ENCODE assay signal across 8 mouse cellular contexts in genomic region chr2:174329663-174330615, GRCm38 (mm10). TPM values are rescaled to one million over a fixed set of nuclear protein-coding genes. Genes with fewer than 3 reads are reported as not detected.
A peak's percentile ranks its signal among the peaks of the same experiment; 100 is the strongest.
DNase-seq lines count a peak whose midpoint lies in the region; ATAC-seq lines count a peak whose summit lies in the region.

No protein-coding gene starts in this region.

- H3K79me2 ChIP-seq in macrophage (ENCODE audit: inconsistent target) = peaks cover 45% of the 10 kb centered on the region

- ATAC-seq in hindbrain, embryonic 12.5 days (ENCODE audit: low FRiP score) = peak; percentile 85

- 0 out of 2 replicates have a peak, but pooled peaks cover 5% of the 10 kb centered on the region for H3K36me3 ChIP-seq in hindbrain, embryonic 12.5 days
- H3K36me3 ChIP-seq in macrophage (ENCODE audit: inconsistent target) = no peaks in the 10 kb centered on the region

- peak overlapping the region; percentile 100 for H3K9ac ChIP-seq in hindbrain, embryonic 12.5 days

- peak overlapping the region; percentile 100 for H3K27ac ChIP-seq in hindbrain, embryonic 12.5 days
- H3K27ac ChIP-seq in macrophage = peak overlapping the region; percentile 43; the same call in 1 of the 2 replicates

- peak overlapping the region; percentile 98 for H3K4me3 ChIP-seq in hindbrain, embryonic 12.5 days
- peak overlapping the region; percentile 50; the same call in 1 of the 2 replicates for H3K4me3 ChIP-seq in macrophage (ENCODE audit: inconsistent target)

- peaks cover 5% of the 10 kb centered on the region; the same call in 1 of the 2 replicates for H3K9me3 ChIP-seq in hindbrain, embryonic 12.5 days (replicated peaks)

- DNase-seq in Muller cell, postnatal 12 days (ENCODE audit: inconsistent ontology term) = peak; percentile 96
- peak; percentile 90 to 95 for DNase-seq in cerebellum, postnatal 10 days
- peak; percentile 70 to 85 for DNase-seq in frontal cortex, postnatal 10 days (ENCODE audit: low spot score in 2 of 2)
- peak; percentile 50 to 71 for DNase-seq in left cerebral cortex, adult 18-20 months (ENCODE audit: low spot score in 2 of 2)
- peak; percentile 75 for DNase-seq in right cerebral cortex, postnatal 14 days
- DNase-seq in urinary bladder, postnatal 25 days (ENCODE audit: low spot score) = peak; percentile 77

- 0 out of 2 replicates have a peak, but pooled peaks cover 4% of the 10 kb centered on the region for H3K27me3 ChIP-seq in hindbrain, embryonic 12.5 days

- WGBS in hindbrain, embryonic 12.5 days = under 1% methylated on average over 75 of the region's 131 CpGs
- 1% methylated on average over 41 of the region's 131 CpGs for WGBS in macrophage (ENCODE audit: missing documents)

- H3K4me1 ChIP-seq in hindbrain, embryonic 12.5 days = peaks cover 38% of the 10 kb centered on the region

- H3K4me2 ChIP-seq in hindbrain, embryonic 12.5 days (replicated peaks) = peak overlapping the region; percentile 65

RNA-seq across cellular contexts. Expression of gene Gm20721, which starts 16.6 kb away (rescaled TPM):
- 13.7 and 14.5 TPM in 2 replicates for polyA plus RNA-seq in hindbrain, embryonic 12.5 days (2016; fragmentation: Nextera tagmentation; extraction: Ambion mirVana)
- total RNA-seq in left cerebral cortex, adult 18-20 months (2021) = 1 to 10 TPM; 2.4 to 2.7 TPM
- under 1 TPM in 1 of 26 experiments, not detected in 25; 0.33 TPM for total RNA-seq in macrophage (2018; cell fraction: chromatin; rRNA removed)
- 1 to 10 TPM in 19 of 26 experiments, under 1 TPM in 7; 0.22 to 3.9 (median 1.3) TPM for total RNA-seq in macrophage (2018; cell fraction: cytosol; rRNA removed)
- under 1 TPM in 7 of 26 experiments, not detected in 19; 0.29 to 1.00 (median 0.40) TPM for total RNA-seq in macrophage (2018; cell fraction: nucleus; rRNA removed)
- 0.79 to 12.4 TPM (median 1.1 TPM) in 3 replicates for polyA plus RNA-seq in macrophage (2018)

RNA-seq across cellular contexts. Expression of gene Gnas, which starts 45.8 kb away (rescaled TPM):
- polyA plus RNA-seq in hindbrain, embryonic 12.5 days (2016; fragmentation: Nextera tagmentation; extraction: Ambion mirVana) = 1,701 and 1,752 TPM in 2 replicates
- total RNA-seq in left cerebral cortex, adult 18-20 months (2021) = 1,000 to 10,000 TPM; 1,817 to 1,846 TPM
- 100 to 1,000 TPM; 101 to 298 (median 163) TPM for total RNA-seq in macrophage (2018; cell fraction: chromatin; rRNA removed)
- total RNA-seq in macrophage (2018; cell fraction: cytosol; rRNA removed) = 100 to 1,000 TPM; 612 to 859 (median 697) TPM
- total RNA-seq in macrophage (2018; cell fraction: nucleus; rRNA removed) = 100 to 1,000 TPM; 146 to 349 (median 236) TPM
- 589 to 618 TPM (median 597 TPM) in 3 replicates for polyA plus RNA-seq in macrophage (2018)

Comparison
In these comparisons a context has a peak if more than half of its experiments do, and no peak if none do; other contexts are left out.
1. Peak in every context shown above with its lines: DNase-seq, ATAC-seq, H3K4me3 ChIP-seq and H3K27ac ChIP-seq.